Mouse (Mus musculus) heart, adult 11 months (tissue): ENCODE measurements around the gene Alad.
A peak's percentile ranks its signal among the peaks of the same experiment; 100 is the strongest.
"Not testable (repeated sequence)": the region's sequence is repeated elsewhere in the genome, so short reads cannot be mapped to it uniquely, and the experiment has no call there.

Source experiments
- DNase-seq: peaks from one replicate; pipeline ENCODE4 v3.0.0; 2022

The Alad gene

DNA sequence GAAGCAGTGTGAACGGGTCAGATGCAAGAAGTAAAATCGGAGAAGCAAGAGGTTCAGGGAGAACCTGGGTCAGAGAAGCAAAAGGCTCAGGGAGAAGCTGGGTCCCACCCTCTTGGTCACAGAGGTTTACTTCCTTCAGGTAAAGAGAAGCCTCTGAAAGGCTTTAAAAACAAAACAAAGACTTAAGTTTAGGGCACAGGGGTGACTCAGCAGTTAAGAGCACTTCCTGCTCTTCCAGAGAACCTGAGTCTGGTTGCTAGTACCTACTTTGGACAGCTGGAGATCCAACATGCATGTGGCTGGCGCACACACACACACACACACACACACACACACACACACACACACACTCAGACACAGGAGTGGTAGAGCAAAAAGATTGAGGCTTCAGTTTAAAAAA lies 34.8 kb downstream of the Alad start:
- no peak for DNase-seq

DNA sequence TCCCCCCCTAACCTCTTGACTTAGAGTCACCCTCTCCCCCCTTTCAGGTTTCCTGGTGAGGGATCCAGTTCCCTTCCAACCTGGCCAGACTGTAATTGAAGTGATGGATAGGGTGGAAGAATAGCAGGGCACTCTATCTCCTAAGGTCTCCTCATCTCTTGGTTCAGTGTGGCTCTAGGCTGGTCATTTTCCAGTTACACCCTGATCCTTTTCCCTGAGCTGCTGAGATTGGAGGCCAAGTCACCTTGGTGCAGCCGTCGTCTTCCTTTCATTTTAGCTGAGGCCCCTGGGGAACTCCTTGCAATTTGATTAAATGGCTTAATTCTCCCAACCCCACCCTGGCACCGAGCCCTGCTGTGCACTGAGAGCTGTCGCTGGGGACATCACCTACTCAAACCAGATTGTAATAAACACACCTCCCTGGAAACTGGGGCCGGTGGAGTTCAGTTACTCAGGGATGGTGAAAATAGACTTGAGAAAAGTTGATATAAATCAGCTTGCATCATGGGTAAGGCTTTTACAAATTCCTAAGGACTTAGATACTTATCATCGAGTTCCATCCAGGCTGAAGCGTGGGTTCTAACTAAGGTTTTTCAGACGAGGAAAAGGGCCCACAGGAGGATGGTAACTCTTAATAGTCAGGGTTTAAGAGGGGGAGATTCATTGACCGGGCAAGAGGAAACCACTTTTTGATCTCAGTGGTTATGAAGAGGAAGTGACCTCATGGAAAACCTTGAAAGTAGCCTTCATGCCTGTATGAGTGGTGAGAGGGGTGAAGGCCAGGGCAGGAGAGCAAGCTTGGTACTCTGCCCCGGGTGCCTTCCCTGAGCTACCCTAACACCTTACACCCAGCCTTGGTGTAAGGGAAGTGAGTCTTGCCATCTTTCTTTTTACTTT lies 38.8 kb downstream of the Alad start:
- peak; percentile 90 for DNase-seq

DNA sequence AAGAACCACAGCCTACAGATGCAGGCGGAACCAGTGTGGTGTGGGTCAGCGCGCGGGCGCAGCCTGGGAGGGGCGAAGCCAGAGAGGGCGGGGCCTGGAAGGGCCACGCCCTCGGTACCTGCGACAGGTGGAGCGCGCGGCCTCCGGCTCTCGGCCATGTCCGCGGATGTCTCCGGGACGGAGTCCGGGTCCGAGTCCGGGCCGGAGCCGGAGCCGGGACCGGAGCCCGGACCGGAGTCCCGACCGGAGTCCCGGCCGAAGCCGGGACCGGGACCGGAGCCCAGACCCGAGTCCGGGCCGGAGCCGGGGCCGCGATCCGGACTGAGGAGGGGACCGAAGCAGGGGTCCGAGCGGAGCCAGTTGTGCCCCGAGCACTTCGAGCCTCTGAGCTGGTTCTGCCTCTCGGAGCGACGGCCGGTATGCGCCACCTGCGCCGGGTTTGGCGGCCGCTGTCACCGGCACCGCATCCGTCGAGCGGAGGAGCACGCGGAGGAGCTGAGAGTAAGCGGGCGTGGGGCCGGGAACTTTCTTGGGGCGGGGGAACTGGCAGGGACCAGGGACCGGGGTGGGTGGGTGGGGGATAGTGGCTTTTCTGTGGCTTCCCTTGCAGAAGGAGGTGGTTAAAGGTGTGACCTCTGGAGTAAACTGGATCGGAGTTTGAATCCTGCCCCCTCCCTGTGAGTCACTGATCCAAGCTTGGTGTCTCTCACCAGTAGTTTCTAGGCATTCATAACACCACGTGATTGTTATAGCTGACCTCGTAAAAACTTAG lies 39.6 kb downstream of the Alad start, which contains the start of gene Bspry:
Gene Bspry (plus strand): TSS at position 117 of the 772 bp plus-strand sequence.
- DNase-seq = peak; percentile 92

DNA sequence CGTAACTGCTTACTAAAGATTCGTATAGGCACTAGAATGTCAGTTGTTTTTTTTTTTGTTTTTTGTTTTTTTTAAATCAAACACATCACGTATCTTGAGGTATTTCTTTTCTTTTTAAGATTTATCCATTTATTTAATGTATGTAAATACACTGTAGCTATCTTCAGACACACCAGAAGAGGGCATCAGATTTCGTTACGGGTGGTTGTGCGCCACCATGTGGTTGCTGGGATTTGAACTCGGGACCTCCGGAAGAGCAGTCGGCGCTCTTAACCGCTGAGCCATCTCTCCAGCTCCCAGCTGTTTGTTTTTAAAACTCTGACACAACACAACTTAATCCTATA lies 40.2 kb downstream of the Alad start:
- DNase-seq = not testable (repeated sequence)

DNA sequence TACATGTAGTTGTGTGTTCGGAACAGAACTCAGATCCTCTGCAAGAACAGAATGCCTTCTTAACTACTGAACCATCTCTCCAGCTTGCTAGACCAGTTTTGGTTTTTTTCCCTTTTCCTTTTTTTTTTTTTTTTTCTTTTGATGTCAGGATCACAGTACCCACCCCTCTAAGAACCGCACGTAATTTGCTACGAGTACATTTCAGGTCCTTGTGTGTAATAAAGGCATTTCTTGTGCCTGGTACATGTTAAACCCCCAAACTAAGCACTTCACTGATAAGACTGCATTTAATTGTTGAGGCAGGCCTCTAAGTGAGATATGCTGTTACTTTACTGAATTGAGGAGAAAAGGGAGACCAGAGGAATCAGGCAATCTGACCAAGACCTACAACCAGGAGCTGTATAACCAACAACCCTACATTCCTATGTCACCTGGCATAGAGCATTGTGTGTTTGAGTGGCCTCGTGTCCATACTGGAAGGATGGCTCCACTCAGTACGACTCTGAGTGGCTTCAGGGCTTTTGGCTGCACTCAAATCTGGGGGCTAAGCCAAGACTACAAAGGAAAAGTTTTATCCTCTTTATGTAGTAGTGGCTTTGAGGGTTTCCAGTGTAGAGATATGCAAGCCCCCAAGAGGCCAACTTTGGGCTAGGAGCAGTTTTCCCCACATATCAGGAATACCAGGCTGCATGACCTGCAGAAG lies 42.0 kb downstream of the Alad start:
- no peak for DNase-seq

DNA sequence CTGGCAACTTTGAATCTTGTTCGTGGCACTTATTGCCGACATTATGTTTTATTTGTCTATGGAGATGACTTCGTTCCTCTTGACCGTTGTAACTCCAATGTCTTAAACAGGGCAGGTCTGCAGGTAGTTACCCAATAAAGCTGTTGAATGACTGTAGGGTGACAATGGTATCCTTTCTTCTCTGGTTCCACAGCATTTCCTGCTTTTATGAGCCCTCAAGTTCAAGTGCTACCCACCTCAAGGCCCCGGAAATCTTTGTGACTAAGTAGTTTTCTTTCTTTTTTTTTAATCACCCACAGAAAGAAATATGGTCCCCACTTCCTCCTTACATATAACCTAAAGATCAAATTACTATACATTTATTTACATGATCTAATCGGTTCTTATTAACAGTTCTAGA lies 43.9 kb downstream of the Alad start:
- no peak for DNase-seq

DNA sequence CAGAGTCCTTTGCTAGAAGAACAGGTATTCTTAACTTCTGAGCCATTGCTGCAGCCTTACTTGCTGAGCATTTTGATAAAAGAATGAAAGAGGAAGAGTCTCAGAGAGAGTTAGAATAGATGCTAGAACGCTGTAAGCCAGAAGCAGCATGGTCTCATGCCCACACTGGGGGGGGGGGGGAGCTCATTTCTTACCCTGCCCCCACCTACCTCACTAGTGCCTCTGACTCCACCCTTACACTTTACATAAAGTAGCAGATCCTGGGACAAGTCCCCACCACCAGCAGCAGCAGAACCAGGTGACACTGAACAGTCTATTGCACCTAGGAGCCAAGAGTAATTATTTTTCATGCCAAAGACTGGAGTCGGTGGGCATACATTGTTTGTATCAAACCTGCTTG lies 44.6 kb downstream of the Alad start:
- DNase-seq = no peak

DNA sequence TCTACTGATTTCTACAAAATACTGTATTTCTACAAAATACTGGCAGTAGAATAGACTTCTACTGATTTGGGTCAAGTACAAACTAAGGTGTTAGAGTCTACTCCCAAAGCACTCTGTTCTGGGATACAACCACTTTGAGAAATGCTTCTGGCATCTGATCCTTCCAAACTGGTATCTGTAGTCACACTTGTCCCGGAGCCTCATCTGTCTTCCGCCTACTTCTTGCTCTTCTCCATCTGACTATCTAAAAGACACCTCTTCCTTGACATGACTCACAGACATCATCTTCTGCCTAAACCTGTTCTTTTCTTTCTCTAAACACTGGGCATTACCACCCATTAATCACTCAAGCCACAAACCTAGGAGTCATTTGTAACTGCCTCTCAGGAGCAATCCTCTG lies 47.6 kb downstream of the Alad start:
- no peak for DNase-seq

DNA sequence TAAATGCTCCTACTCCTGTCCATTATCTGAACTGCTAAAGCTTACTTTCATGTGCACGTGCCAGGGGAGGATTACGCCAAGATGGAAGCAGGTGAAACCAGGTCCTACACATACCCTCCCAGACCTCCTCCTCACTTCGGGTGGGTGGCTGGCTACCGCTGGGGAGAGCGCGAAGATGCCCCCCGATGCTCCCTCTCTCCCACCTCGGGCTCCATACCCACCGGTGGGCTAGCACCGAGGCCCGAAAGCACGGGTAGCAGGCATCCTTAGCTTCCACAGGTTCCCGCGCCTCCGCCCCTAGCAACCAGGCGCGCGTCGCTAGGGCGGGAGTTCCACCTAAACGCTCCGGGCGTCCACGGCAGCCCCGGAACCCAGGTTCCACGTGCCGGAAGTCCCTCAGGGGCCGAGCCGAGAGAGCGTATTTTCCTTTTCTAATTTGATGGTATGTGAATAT lies 49.1 kb downstream of the Alad start, which contains the start of gene Wdr31:
Gene Wdr31 (minus strand): TSS at position 299 of the 454 bp plus-strand sequence.
- DNase-seq = peak; percentile 94

DNA sequence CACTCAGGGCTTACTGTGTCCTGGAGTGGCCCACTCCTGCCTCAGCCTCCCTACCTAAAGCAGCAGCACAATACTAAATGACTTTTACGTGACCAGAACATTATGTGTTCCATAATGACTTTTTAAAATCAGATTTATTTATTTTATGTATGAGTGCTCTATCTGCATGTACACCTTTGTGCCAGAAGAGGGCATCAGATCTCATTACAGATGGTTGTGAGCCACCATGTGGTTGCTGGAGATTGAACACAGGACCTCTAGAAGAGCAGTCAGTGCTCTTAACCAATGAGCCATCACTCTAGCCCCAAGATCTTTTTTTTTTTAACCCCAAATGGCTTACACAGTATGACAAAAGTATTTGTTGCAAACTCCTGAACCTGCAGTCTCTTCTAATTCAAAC lies 51.6 kb downstream of the Alad start:
- DNase-seq = no peak

DNA sequence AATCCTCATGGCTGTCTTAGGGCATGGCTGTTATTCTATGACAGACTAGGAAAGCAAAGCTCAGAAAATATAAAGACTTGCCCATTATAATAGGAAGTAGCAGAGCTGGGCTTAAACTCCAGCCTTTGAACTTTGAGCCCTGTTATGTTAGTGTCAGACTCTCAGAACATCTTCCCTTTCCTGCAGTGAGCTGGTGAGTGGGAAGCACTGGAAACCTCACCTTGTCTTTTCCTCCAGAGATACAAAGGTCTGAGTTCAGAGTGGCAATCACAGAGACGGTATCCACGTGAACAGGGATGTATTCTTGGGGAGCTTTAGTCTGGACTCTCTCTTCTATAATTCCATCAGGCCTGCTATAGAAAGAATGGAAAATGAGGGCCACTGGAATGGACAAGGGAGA lies 56.6 kb downstream of the Alad start:
- no peak for DNase-seq

DNA sequence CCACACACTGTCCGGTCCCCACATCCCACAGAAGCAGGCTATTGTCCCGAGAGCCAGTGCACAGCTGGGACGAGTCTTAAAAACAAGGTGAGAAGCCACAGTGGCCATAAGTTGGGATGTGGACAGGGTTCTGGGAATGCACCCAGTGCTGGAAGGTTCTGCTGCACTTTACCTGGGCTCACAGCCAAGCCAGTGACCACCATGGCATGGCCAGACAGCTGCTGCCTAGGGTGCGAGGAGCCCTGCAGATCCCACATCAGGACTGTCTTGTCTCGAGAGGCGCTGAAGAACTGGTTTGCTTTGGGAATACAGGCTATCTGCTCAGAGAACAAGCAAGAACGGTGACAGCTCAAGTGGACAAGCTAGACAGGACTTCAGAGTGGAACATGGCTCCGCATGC lies 59.4 kb downstream of the Alad start:
- no peak for DNase-seq
